Mouse (Mus musculus): ENCODE results near the gene Arpc2. TPM values are rescaled to one million over a fixed set of nuclear protein-coding genes. Genes with fewer than 3 reads are reported as not detected.

Gene Arpc2
- polyA plus RNA-seq, 1 experiment from 2014 or later = 406 TPM

DNA sequence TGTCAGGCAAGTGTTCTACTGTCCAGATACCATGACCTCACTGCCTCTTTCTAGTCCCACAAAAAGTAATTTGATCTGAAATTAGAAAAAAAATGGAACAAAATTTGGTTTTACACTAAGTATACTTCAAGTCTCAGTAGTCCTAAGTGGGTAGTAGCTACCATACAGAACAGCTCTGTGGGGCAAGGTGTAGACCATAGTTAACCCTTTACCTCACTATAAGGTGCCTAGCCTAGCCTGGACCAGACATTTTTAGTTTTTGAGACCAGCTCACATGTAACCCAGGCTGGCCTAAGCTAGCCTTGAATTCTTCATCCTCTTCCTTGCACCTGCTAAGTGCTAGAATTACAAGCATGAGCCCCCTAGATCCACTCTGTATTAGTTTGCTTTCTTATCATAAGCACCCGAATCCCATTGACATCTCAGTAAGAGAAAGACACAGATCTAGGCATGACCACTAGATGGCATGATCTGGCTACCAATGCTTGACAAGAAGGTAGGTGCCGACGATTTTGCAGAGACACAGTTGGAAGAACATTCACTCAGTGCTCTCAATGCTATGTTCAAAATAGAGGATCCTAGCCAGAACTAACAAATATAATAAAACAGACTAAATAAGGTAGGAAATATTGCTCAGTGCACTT is 77.3 kb downstream of the Arpc2 start:
- Histone ChIP-seq H3K27ac (ENCODE audit: low read length) (no peak overlapping the region), H3K4me1 (ENCODE audit: control insufficient read depth, insufficient read depth, low read length) (peaks cover 6% of the 10 kb centered on the region; the same call in 1 of the 2 replicates), H3K27me3 (ENCODE audit: control insufficient read depth, insufficient read depth, low read length) (no peaks in the 10 kb centered on the region), H3K4me3 (ENCODE audit: low read depth, low read length) (no peak overlapping the region), H3K4me2 (replicated peaks; ENCODE audit: low read depth, low read length) (no peak overlapping the region), H3K9ac (replicated peaks; ENCODE audit: low read depth, low read length) (no peak overlapping the region), H3K9me3 (ENCODE audit: control insufficient read depth, low read depth, low read length) (no peaks in the 10 kb centered on the region), H3K36me3 (ENCODE audit: control insufficient read depth, insufficient read depth, low read length) (no peaks in the 10 kb centered on the region)
- ATAC-seq (ENCODE audit: insufficient number of reproducible peaks, insufficient read depth, low FRiP score, low read depth) = peak; percentile 54; the same call in 1 of the 2 replicates
- 0% methylated on average over 3 of the region's 3 CpGs for WGBS

DNA sequence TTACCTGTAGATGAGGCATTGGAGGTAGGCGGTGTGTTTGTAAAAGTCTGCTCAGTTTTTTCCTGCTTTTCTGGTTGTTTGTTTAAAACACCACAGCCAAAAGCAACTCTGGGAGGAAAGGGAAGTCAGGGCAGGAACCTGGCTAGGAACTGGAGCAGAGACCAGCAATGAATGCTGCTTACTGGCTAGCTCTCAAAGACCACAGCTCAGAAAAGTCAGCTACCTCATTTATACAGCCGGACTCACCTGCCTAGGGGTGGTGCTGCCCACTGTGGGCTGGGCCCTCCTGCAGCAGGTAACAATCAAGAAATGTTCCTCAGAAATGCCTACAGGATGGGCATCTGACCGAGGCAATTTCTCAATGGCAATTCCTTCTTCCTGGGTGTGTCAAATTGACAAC is 78.9 kb downstream of the Arpc2 start:
- Histone ChIP-seq H3K27ac (ENCODE audit: low read length) (no peak overlapping the region), H3K4me1 (ENCODE audit: control insufficient read depth, insufficient read depth, low read length) (peaks cover 2% of the 10 kb centered on the region; the same call in 1 of the 2 replicates), H3K36me3 (ENCODE audit: control insufficient read depth, insufficient read depth, low read length) (no peaks in the 10 kb centered on the region), H3K4me3 (ENCODE audit: low read depth, low read length) (no peak overlapping the region), H3K4me2 (replicated peaks; ENCODE audit: low read depth, low read length) (no peak overlapping the region), H3K27me3 (ENCODE audit: control insufficient read depth, insufficient read depth, low read length) (no peaks in the 10 kb centered on the region), H3K9me3 (ENCODE audit: control insufficient read depth, low read depth, low read length) (no peaks in the 10 kb centered on the region), H3K9ac (replicated peaks; ENCODE audit: low read depth, low read length) (no peak overlapping the region)
- 86% methylated on average over 3 of the region's 3 CpGs for WGBS
- ATAC-seq (ENCODE audit: insufficient number of reproducible peaks, insufficient read depth, low FRiP score, low read depth) = no peak

DNA sequence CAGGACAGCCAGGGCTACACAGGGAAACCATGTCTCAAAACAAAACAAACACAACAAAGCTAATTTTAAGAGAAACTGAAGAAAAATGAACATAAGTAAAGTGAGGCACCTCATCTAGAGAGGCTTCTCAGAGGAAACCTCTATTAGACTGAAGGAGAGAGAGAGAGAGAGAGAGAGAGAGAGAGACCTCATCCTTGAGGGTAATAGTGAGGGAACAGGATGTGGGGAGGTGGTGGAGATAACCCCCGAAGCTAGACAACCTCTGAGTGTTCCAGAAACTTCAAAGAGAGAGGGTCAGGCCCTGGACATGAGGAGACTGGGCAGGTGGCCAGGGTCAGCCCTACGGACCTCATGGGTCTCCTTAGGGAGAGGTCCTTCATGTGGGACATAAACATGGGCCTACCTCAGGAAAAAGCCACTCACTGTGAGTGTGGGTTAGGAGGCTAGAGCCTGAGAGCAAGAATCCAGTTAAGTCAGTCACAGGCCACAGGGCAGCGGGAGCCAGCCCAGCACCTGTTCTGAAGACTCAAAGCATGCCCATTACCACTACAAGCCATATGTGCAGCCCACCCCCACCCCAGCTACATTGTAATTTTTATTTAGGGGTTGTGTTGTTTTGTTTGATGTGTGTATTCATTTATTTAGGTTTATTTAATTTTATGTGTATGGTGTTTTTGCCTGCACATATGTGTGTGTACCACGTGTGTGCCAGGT is 80.4 kb downstream of the Arpc2 start:
- Histone ChIP-seq H3K9ac (replicated peaks; ENCODE audit: low read depth, low read length) (no peak overlapping the region), H3K36me3 (ENCODE audit: control insufficient read depth, insufficient read depth, low read length) (no peaks in the 10 kb centered on the region), H3K4me2 (replicated peaks; ENCODE audit: low read depth, low read length) (no peak overlapping the region), H3K27ac (ENCODE audit: low read length) (no peak overlapping the region), H3K9me3 (ENCODE audit: control insufficient read depth, low read depth, low read length) (no peaks in the 10 kb centered on the region), H3K4me3 (ENCODE audit: low read depth, low read length) (no peak overlapping the region), H3K4me1 (ENCODE audit: control insufficient read depth, insufficient read depth, low read length) (no peaks in the 10 kb centered on the region), H3K27me3 (ENCODE audit: control insufficient read depth, insufficient read depth, low read length) (no peaks in the 10 kb centered on the region)
- no peak for ATAC-seq (ENCODE audit: insufficient number of reproducible peaks, insufficient read depth, low FRiP score, low read depth)
- 78% methylated on average over 4 of the region's 4 CpGs for WGBS

MicroRNAs within 50 kb of the gene (microRNA counts, 519-probe panel; counts per million panel counts)
- microRNA mmu-miR-1928 = 2,038 counts per million, percentile 24 among the panel's probes with 10 or more counts

Small RNA genes within 50 kb of the gene (microRNA-seq; reads per million reads assigned to microRNA genes)
- gene Mir1928 = not detected

Other genes starting within 250 kb of the Arpc2 start
- 35.3 and 37.9 TPM in 2 replicates for gene Tns1, start 111.6 kb upstream of the Arpc2 start, polyA plus RNA-seq (2014; fragmentation: Nextera tagmentation; extraction: Ambion mirVana)
- gene Rufy4, start 110.5 kb upstream of the Arpc2 start, polyA plus RNA-seq (2014; fragmentation: Nextera tagmentation; extraction: Ambion mirVana) = 0.25 and 0.26 TPM in 2 replicates
- gene Cxcr2, start 82.1 kb upstream of the Arpc2 start, polyA plus RNA-seq (2014; fragmentation: Nextera tagmentation; extraction: Ambion mirVana) = 0.07 and 0.32 TPM in 2 replicates
- not detected in 2 replicates for gene Cxcr1, start 41.5 kb upstream of the Arpc2 start, polyA plus RNA-seq (2014; fragmentation: Nextera tagmentation; extraction: Ambion mirVana)
- 3.5 and 4.1 TPM in 2 replicates for gene Gpbar1, start 42.5 kb downstream of the Arpc2 start, polyA plus RNA-seq (2014; fragmentation: Nextera tagmentation; extraction: Ambion mirVana)
- gene Aamp, start 48.7 kb downstream of the Arpc2 start, polyA plus RNA-seq (2014; fragmentation: Nextera tagmentation; extraction: Ambion mirVana) = 240 and 261 TPM in 2 replicates
- 122 and 132 TPM in 2 replicates for gene Pnkd, start 48.8 kb downstream of the Arpc2 start, polyA plus RNA-seq (2014; fragmentation: Nextera tagmentation; extraction: Ambion mirVana)
- gene Tmbim1, start 69.5 kb downstream of the Arpc2 start, polyA plus RNA-seq (2014; fragmentation: Nextera tagmentation; extraction: Ambion mirVana) = 50.1 and 53.9 TPM in 2 replicates
- 0.69 and 0.81 TPM in 2 replicates for gene Catip, start 126.0 kb downstream of the Arpc2 start, polyA plus RNA-seq (2014; fragmentation: Nextera tagmentation; extraction: Ambion mirVana)
- 5.3 and 6.1 TPM in 2 replicates for gene Slc11a1, start 139.1 kb downstream of the Arpc2 start, polyA plus RNA-seq (2014; fragmentation: Nextera tagmentation; extraction: Ambion mirVana)
- gene Ctdsp1, start 155.4 kb downstream of the Arpc2 start, polyA plus RNA-seq (2014; fragmentation: Nextera tagmentation; extraction: Ambion mirVana) = 88.0 and 90.7 TPM in 2 replicates
- gene Vil1, start 173.3 kb downstream of the Arpc2 start, polyA plus RNA-seq (2014; fragmentation: Nextera tagmentation; extraction: Ambion mirVana) = 5.9 and 7.7 TPM in 2 replicates